Mouse (Mus musculus): ENCODE results near the gene Shisal1.

- TF ChIP-seq GATA1 (IDR thresholded peaks at IDR 0.05; ENCODE audit: borderline replicate concordance, low read length): no peak
- no peak for TF ChIP-seq FLI1 (IDR thresholded peaks at IDR 0.05; ENCODE audit: low read length)
Measured at GRCm38 (mm10) chr15:84469391-84469790, 22.5 kb upstream of the Shisal1 start.

Measured in megakaryocyte, embryonic 14.5 days (primary cell).